Mouse (Mus musculus): ENCODE data around the gene Fosb. TPM values are rescaled to one million over a fixed set of nuclear protein-coding genes. Genes with fewer than 3 reads are reported as not detected.

The Fosb gene
- polyA plus RNA-seq, 1 experiment from 2014 or later: not detected

GRCm38 (mm10) chr7:19268993-19269681, 40.7 kb downstream of the Fosb start:
- Histone ChIP-seq H3K36me3 (peaks cover 14% of the 10 kb centered on the region), H3K9me3 (no peaks in the 10 kb centered on the region), H3K4me1 (peaks cover 24% of the 10 kb centered on the region), H3K9ac (peak overlapping the region; percentile 60), H3K27me3 (replicated peaks) (no peaks in the 10 kb centered on the region), H3K4me2 (replicated peaks) (peak overlapping the region; percentile 96), H3K4me3 (peak overlapping the region; percentile 97), H3K27ac (no peak overlapping the region)
- no peak for ATAC-seq (ENCODE audit: low FRiP score, low read depth)
- WGBS: 48% methylated on average over 10 of the region's 10 CpGs

GRCm38 (mm10) chr7:19267051-19267450, 42.8 kb downstream of the Fosb start:
- H3K9me3 ChIP-seq: no peaks in the 10 kb centered on the region
- H3K9ac ChIP-seq: no peak overlapping the region
- 77% methylated on average over 10 of the region's 10 CpGs for WGBS
- H3K27me3 ChIP-seq (replicated peaks): no peaks in the 10 kb centered on the region
- H3K36me3 ChIP-seq: peaks cover 31% of the 10 kb centered on the region
- H3K4me2 ChIP-seq (replicated peaks): no peak overlapping the region
- H3K4me3 ChIP-seq: no peak overlapping the region
- no peak overlapping the region for H3K27ac ChIP-seq
- no peak for ATAC-seq (ENCODE audit: low FRiP score, low read depth)
- H3K4me1 ChIP-seq: peaks cover 24% of the 10 kb centered on the region

GRCm38 (mm10) chr7:19265928-19266822, 43.7 kb downstream of the Fosb start:
- 87% methylated on average over 10 of the region's 10 CpGs for WGBS
- Histone ChIP-seq H3K27ac (no peak overlapping the region), H3K9ac (no peak overlapping the region)

GRCm38 (mm10) chr7:19265147-19265546, 44.7 kb downstream of the Fosb start:
- Histone ChIP-seq H3K9me3 (no peaks in the 10 kb centered on the region), H3K9ac (no peak overlapping the region), H3K27ac (no peak overlapping the region), H3K27me3 (replicated peaks) (no peaks in the 10 kb centered on the region), H3K4me1 (peaks cover 13% of the 10 kb centered on the region), H3K36me3 (peaks cover 50% of the 10 kb centered on the region), H3K4me2 (replicated peaks) (no peak overlapping the region), H3K4me3 (no peak overlapping the region)
- 76% methylated on average over 7 of the region's 7 CpGs for WGBS
- ATAC-seq (ENCODE audit: low FRiP score, low read depth): no peak

More at GRCm38 (mm10) chr7:19265928-19266822, 43.7 kb downstream of the Fosb start:
- peaks cover 39% of the 10 kb centered on the region for H3K36me3 ChIP-seq
- H3K4me1 ChIP-seq: peaks cover 23% of the 10 kb centered on the region
- H3K27me3 ChIP-seq (replicated peaks): no peaks in the 10 kb centered on the region
- ATAC-seq (ENCODE audit: low FRiP score, low read depth): no peak
- no peaks in the 10 kb centered on the region for H3K9me3 ChIP-seq
- H3K4me2 ChIP-seq (replicated peaks): no peak overlapping the region
- no peak overlapping the region for H3K4me3 ChIP-seq

GRCm38 (mm10) chr7:19258336-19258735, 51.5 kb downstream of the Fosb start:
- Histone ChIP-seq H3K27ac (no peak overlapping the region), H3K9ac (no peak overlapping the region), H3K27me3 (replicated peaks) (no peaks in the 10 kb centered on the region), H3K9me3 (no peaks in the 10 kb centered on the region), H3K4me3 (no peak overlapping the region), H3K36me3 (peaks cover 77% of the 10 kb centered on the region), H3K4me1 (no peaks in the 10 kb centered on the region), H3K4me2 (replicated peaks) (no peak overlapping the region)
- no peak for ATAC-seq (ENCODE audit: low FRiP score, low read depth)
- 79% methylated on average over 3 of the region's 3 CpGs for WGBS

- ATAC-seq (ENCODE audit: low FRiP score, low read depth): peak; percentile 82
- H3K27ac ChIP-seq: no peak overlapping the region
- no peak overlapping the region for H3K4me2 ChIP-seq (replicated peaks)
- no peaks in the 10 kb centered on the region for H3K4me1 ChIP-seq
- H3K4me3 ChIP-seq: no peak overlapping the region
- H3K27me3 ChIP-seq (replicated peaks): no peaks in the 10 kb centered on the region
- H3K36me3 ChIP-seq: peaks cover 70% of the 10 kb centered on the region
- H3K9me3 ChIP-seq: no peaks in the 10 kb centered on the region
- WGBS: 36% methylated on average over 11 of the region's 11 CpGs
- no peak overlapping the region for H3K9ac ChIP-seq
Measured at GRCm38 (mm10) chr7:19257390-19258022, 52.3 kb downstream of the Fosb start.

- Histone ChIP-seq H3K9me3 (no peaks in the 10 kb centered on the region), H3K4me3 (no peak overlapping the region), H3K36me3 (peaks cover 64% of the 10 kb centered on the region), H3K4me2 (replicated peaks) (no peak overlapping the region), H3K27ac (no peak overlapping the region), H3K9ac (no peak overlapping the region), H3K27me3 (replicated peaks) (no peaks in the 10 kb centered on the region), H3K4me1 (no peaks in the 10 kb centered on the region)
- WGBS: 86% methylated on average over 7 of the region's 7 CpGs
- no peak for ATAC-seq (ENCODE audit: low FRiP score, low read depth)
Measured at GRCm38 (mm10) chr7:19256567-19256966, 53.3 kb downstream of the Fosb start.

- no peaks in the 10 kb centered on the region for H3K27me3 ChIP-seq (replicated peaks)
- 88% methylated on average over 17 of the region's 17 CpGs for WGBS
- ATAC-seq (ENCODE audit: low FRiP score, low read depth): no peak
- H3K36me3 ChIP-seq: peaks cover 52% of the 10 kb centered on the region
- H3K9ac ChIP-seq: no peak overlapping the region
- no peaks in the 10 kb centered on the region for H3K9me3 ChIP-seq
- H3K4me1 ChIP-seq: no peaks in the 10 kb centered on the region
- H3K4me2 ChIP-seq (replicated peaks): no peak overlapping the region
- no peak overlapping the region for H3K27ac ChIP-seq
- no peak overlapping the region for H3K4me3 ChIP-seq
Measured at GRCm38 (mm10) chr7:19255395-19255794, 54.5 kb downstream of the Fosb start.

GRCm38 (mm10) chr7:19253437-19253836, 56.4 kb downstream of the Fosb start:
- no peak for ATAC-seq (ENCODE audit: low FRiP score, low read depth)
- no peak overlapping the region for H3K27ac ChIP-seq
- no peak overlapping the region for H3K4me3 ChIP-seq
- H3K4me2 ChIP-seq (replicated peaks): no peak overlapping the region
- H3K4me1 ChIP-seq: no peaks in the 10 kb centered on the region
- no peak overlapping the region for H3K9ac ChIP-seq
- WGBS: 68% methylated on average over 5 of the region's 5 CpGs
- no peaks in the 10 kb centered on the region for H3K9me3 ChIP-seq
- peaks cover 35% of the 10 kb centered on the region for H3K36me3 ChIP-seq
- no peaks in the 10 kb centered on the region for H3K27me3 ChIP-seq (replicated peaks)

Other genes with a start within 250 kb of the Fosb start
- gene Dmwd, start 233.8 kb downstream of the Fosb start, polyA plus RNA-seq (2016; fragmentation: Nextera tagmentation; extraction: Ambion mirVana): 29.6 and 30.7 TPM in 2 replicates
- 13.7 and 18.2 TPM in 2 replicates for gene Dmpk, start 226.2 kb downstream of the Fosb start, polyA plus RNA-seq (2016; fragmentation: Nextera tagmentation; extraction: Ambion mirVana)
- 4.5 and 5.2 TPM in 2 replicates for gene Six5, start 215.5 kb downstream of the Fosb start, polyA plus RNA-seq (2016; fragmentation: Nextera tagmentation; extraction: Ambion mirVana)
- gene Gm4969, start 191.7 kb downstream of the Fosb start, polyA plus RNA-seq (2016; fragmentation: Nextera tagmentation; extraction: Ambion mirVana): 1.0 and 1.1 TPM in 2 replicates
- gene Fbxo46, start 190.2 kb downstream of the Fosb start, polyA plus RNA-seq (2016; fragmentation: Nextera tagmentation; extraction: Ambion mirVana): 18.3 and 19.9 TPM in 2 replicates
- gene Qpctl, start 160.8 kb downstream of the Fosb start, polyA plus RNA-seq (2016; fragmentation: Nextera tagmentation; extraction: Ambion mirVana): 19.5 and 20.9 TPM in 2 replicates
- 124 and 133 TPM in 2 replicates for gene Snrpd2, start 160.3 kb downstream of the Fosb start, polyA plus RNA-seq (2016; fragmentation: Nextera tagmentation; extraction: Ambion mirVana)
- gene Gipr, start 143.9 kb downstream of the Fosb start, polyA plus RNA-seq (2016; fragmentation: Nextera tagmentation; extraction: Ambion mirVana): 1.1 and 1.8 TPM in 2 replicates
- gene Eml2, start 133.6 kb downstream of the Fosb start, polyA plus RNA-seq (2016; fragmentation: Nextera tagmentation; extraction: Ambion mirVana): 5.1 and 6.6 TPM in 2 replicates
- 1.9 and 2.3 TPM in 2 replicates for gene Gpr4, start 97.5 kb downstream of the Fosb start, polyA plus RNA-seq (2016; fragmentation: Nextera tagmentation; extraction: Ambion mirVana)
- gene Opa3, start 81.7 kb downstream of the Fosb start, polyA plus RNA-seq (2016; fragmentation: Nextera tagmentation; extraction: Ambion mirVana): 42.1 and 43.9 TPM in 2 replicates
- 53.4 and 56.3 TPM in 2 replicates for gene Vasp, start 38.2 kb downstream of the Fosb start, polyA plus RNA-seq (2016; fragmentation: Nextera tagmentation; extraction: Ambion mirVana)
- gene Ppm1n, start 30.0 kb downstream of the Fosb start, polyA plus RNA-seq (2016; fragmentation: Nextera tagmentation; extraction: Ambion mirVana): 0.20 TPM in 1 of 2 replicates, not detected in the other
- 91.1 and 99.1 TPM in 2 replicates for gene Rtn2, start 27.4 kb downstream of the Fosb start, polyA plus RNA-seq (2016; fragmentation: Nextera tagmentation; extraction: Ambion mirVana)
- 103 and 104 TPM in 2 replicates for gene Ercc1, start 34.7 kb upstream of the Fosb start, polyA plus RNA-seq (2016; fragmentation: Nextera tagmentation; extraction: Ambion mirVana)
- gene Cd3eap, start 49.4 kb upstream of the Fosb start, polyA plus RNA-seq (2016; fragmentation: Nextera tagmentation; extraction: Ambion mirVana): 18.2 and 19.8 TPM in 2 replicates
- gene Ppp1r13l, start 49.7 kb upstream of the Fosb start, polyA plus RNA-seq (2016; fragmentation: Nextera tagmentation; extraction: Ambion mirVana): 3.1 and 3.2 TPM in 2 replicates
- gene Ercc2, start 72.0 kb upstream of the Fosb start, polyA plus RNA-seq (2016; fragmentation: Nextera tagmentation; extraction: Ambion mirVana): 24.0 and 27.5 TPM in 2 replicates
- 3.9 and 6.4 TPM in 2 replicates for gene Klc3, start 94.1 kb upstream of the Fosb start, polyA plus RNA-seq (2016; fragmentation: Nextera tagmentation; extraction: Ambion mirVana)
- gene Ckm, start 94.7 kb upstream of the Fosb start, polyA plus RNA-seq (2016; fragmentation: Nextera tagmentation; extraction: Ambion mirVana): 0.20 and 0.35 TPM in 2 replicates
- gene Mark4, start 148.8 kb upstream of the Fosb start, polyA plus RNA-seq (2016; fragmentation: Nextera tagmentation; extraction: Ambion mirVana): 19.9 and 21.7 TPM in 2 replicates
- gene Exoc3l2, start 153.3 kb upstream of the Fosb start, polyA plus RNA-seq (2016; fragmentation: Nextera tagmentation; extraction: Ambion mirVana): 1.2 and 1.6 TPM in 2 replicates
- gene Bloc1s3, start 198.3 kb upstream of the Fosb start, polyA plus RNA-seq (2016; fragmentation: Nextera tagmentation; extraction: Ambion mirVana): 4.6 and 5.7 TPM in 2 replicates
- gene Trappc6a, start 198.3 kb upstream of the Fosb start, polyA plus RNA-seq (2016; fragmentation: Nextera tagmentation; extraction: Ambion mirVana): 50.6 and 51.0 TPM in 2 replicates
- gene Nkpd1, start 207.8 kb upstream of the Fosb start, polyA plus RNA-seq (2016; fragmentation: Nextera tagmentation; extraction: Ambion mirVana): 0.11 and 0.19 TPM in 2 replicates

Data from neural tube, embryonic 12.5 days (tissue).